Mouse (Mus musculus) gastrocnemius, adult 8-10 months (tissue): Measurements from ENCODE around the gene Gtpbp10. TPM values are rescaled to one million over a fixed set of nuclear protein-coding genes. Genes with fewer than 3 reads are reported as not detected.
A peak's percentile ranks its signal among the peaks of the same experiment; 100 is the strongest.

Experiments
- DNase-seq, 2 experiments: peaks; one replicate each; pipeline ENCODE4 v3.0.0; 2022; ENCODE audit warnings: low spot score in 2 of 2
- total RNA-seq, 4 experiments: library from RNA; stranded (reverse); gene quantifications; 2 replicates each; pipeline ENCODE4 v1.2.4; 2022

Gene Gtpbp10
- total RNA-seq, result 10 to 100 TPM in 1 of 4 experiments, 1 to 10 TPM in 3; 6.7 to 10.0 (median 7.6) TPM

DNA sequence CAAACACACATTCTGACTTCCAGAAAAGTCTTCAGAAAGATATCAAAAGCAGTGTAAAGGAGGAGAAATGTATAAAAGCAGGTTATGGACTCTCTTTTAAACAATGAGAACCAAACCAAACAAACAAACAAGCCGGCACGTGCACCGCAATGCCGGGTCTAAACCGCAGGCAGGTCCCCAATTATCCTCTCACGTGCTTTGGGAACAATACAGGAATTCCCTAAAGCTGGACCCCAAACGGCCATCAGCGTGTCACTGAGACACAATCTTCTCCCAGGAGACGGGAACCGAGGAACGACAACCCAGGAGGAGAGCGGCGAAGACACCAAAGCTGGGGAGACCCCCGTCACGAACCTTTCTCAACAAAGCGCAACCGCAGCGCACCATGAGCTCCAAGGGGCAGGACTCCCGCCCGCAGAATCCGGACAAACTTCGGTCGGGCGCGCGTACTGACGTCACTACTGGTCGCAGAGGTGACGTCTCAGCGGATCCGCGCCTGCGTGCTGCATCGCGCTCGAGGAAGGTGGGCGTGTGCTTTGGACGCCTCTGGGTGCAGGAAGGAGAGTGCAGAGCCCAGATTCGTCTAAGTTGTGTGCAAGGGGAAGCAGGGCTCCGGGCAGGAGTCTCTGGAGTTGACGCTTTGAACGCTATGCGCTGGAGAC, at the start of gene Gtpbp10:
Gene Gtpbp10 (minus strand): TSS at position 460 of the 662 bp plus-strand sequence.
- DNase-seq, result peak; percentile 65 to 78

DNA sequence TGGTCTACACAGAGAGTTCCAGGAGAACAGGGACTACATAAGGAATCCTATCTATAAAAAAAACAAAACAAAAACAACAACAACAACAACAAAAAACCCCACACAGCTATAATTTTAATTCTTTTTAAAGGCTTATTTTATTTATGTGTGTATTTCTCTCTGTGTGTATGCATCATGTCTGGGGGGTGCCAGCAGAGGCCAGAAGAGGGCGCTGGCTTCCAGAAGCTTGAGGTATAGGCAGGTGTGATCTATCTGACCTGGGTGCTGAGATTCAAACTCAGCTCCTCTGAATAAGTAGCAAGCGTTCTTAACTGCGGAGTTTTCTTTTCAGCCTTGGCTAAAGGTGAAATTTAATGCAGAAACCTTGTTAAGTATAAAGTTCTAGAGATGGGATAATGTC, 28.3 kb upstream of the Gtpbp10 start:
- DNase-seq, result no peak

DNA sequence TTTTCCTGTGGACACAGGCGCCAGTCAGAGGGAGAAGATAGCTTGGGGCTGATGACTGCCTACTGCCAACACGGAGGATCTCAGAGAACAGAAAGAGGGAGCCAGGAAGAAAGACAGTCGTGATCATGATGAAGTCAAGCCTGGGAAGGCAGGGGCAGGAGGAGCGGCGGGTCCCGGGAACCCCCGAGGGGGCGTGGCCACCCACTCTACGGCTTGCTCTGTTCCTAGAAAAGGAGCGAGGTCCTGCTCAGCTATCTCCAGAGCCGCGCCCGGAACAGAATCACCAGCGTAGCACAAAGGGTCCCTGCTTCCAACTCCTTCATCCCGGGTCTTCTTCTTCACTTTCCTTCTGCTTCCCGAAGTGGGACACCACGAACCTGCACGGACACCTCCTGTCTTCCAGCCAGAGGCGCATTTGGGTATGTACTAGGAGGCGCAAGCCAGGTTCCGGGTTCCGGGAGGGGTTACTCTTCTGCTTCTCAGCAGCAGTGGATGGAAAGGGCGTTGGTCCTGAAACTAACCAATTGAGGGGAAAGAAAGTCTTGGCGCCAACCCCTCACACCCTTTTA, 14.5 kb upstream of the Gtpbp10 start, which contains the start of gene Gm8773:
Gene Gm8773 (plus strand): TSS at position 51 of the 569 bp plus-strand sequence.
- peak in 1 of 2 experiments; percentile 3 for DNase-seq

DNA sequence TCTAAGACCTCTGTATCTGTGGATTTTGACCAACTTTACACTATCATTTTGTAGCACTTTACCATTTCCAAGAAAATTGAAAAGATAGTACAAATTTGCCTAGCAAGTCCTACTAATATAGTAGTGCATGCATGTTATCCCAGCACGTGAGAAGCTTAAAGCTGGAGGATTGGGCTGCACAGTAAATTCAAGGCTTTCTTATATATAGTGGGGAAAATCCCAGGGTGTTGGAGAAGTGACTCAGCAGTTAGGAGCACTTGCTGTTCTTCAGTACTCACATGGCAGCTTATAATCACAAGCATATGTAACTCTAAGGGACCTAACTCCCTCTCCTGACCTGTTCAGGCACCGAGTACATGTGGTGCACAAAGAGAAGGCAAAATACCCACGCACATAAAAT, 3.1 kb upstream of the Gtpbp10 start:
- DNase-seq, result no peak

DNA sequence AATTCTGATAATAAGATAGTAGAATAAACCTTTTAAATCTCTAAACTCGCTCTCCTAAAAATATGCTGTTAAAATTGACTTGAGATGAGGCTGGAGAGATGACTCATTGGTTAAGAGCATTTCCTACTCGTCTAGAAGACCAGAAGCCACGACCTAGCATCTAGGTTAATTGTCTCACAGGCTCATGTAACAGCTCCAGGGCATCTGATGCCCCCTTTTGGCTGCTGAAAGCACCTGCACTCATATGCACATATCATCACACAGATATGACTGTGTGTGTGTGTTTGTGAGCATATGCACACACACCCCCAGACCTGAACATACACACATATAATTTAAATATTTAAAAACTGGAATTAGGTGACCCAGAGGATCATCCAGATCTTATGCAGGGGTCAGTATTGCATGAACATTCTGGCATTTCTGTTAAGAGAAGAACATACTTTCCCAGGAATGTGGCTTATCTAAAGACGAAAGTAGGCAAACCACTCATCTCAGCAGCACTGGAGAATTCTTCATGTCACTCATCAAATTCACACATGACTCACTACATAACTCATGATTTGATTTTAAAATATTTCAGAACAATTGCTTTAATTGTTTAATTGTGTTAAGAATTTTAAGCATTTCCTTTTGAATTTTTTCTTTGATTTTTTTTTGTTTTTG, 1.8 kb upstream of the Gtpbp10 start:
- DNase-seq, result no peak

DNA sequence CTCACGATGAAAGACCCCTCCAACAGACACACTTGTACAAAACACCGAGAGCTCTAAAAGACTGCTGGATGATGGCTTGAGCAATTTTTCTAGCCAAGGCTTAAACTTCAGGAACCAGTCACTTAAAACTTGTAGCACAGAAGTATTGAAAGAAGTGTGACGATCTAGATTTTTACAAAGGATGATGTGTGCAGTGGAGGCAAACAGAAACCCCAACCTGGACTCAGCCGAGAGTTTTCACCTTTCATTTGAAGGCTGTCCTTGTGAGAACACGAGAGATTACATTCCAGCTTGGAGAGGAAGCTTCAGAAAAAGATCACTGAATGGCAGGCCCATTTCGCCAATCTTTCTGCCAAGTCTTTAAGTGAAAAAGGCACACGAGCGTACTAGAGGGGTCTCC, 460 bp upstream of the Gtpbp10 start:
- no peak for DNase-seq

DNA sequence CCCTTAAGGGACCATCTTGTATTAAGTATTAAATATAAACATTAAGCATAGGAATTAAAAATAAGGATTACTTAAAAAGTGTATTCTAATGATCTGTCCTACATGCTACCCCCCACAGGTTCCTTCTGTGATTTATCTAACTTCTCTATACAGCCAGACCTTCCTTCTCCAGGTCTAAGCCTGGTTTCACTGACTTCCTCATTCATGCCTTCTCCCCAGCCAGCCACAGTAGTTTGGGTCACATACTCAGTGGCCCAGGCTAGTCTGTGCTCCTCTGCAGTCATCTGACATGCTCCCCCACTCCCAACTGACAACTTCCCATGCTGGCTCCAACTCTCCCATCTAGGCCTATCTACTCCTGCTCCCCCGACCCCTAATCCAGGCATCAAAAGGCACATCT, 8.2 kb downstream of the Gtpbp10 start:
- no peak for DNase-seq

DNA sequence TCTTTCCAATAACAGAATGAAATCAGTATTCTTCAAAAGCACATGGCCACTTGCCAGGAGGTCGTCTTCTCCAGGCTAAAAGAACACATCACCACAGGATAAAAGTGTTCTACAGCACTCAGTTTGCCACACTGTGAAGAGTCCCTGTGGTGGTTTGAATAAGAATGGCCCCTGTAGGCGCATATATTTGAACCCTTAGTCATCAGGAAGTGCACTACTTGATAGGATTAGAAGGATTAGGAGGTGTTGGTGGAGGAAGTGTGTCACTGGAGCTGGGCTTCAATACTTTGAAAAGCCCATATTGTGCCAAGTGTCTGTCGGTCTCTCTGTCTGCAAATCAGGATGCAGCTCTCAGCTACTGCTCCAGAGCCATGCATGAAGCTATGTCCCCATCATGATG, 19.0 kb downstream of the Gtpbp10 start:
- no peak for DNase-seq

DNA sequence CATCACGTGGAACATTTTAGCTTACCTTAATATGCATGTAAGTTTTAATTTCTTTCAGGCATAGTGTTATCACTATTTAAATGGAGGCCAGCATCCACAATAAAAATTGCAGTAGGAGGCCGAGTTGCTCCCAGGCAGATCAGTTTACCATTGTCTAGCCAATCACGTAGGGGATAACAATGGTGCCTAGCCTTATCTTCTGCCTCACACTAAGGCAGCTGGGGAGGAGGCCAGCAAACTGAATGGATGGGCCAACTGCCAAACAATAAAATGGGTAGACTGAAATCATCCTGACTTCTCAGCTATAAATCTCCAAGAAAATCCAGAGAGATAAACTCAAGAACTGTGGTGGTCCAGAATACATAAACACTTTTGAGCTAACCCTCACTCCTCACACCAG, 19.6 kb downstream of the Gtpbp10 start:
- no peak for DNase-seq

DNA sequence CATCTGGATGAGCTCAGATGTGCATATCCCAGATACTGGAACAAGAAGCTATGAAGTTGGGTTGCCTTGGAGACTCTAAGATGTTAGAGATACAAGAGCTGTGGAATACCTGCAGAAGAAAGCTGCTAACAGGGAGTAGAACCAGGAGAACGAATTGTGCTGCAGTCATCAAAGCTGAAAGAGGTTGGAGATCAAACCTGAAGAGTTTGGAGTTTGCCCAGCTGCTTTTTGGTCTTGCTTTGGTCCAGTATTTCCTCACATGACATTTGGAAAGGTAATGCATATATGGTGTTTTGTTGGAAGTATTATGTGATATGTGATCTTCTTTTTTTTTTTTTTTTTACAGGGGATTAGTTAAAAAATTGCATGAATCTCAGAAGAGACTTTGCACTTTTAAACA, 23.2 kb downstream of the Gtpbp10 start:
- no peak for DNase-seq

DNA sequence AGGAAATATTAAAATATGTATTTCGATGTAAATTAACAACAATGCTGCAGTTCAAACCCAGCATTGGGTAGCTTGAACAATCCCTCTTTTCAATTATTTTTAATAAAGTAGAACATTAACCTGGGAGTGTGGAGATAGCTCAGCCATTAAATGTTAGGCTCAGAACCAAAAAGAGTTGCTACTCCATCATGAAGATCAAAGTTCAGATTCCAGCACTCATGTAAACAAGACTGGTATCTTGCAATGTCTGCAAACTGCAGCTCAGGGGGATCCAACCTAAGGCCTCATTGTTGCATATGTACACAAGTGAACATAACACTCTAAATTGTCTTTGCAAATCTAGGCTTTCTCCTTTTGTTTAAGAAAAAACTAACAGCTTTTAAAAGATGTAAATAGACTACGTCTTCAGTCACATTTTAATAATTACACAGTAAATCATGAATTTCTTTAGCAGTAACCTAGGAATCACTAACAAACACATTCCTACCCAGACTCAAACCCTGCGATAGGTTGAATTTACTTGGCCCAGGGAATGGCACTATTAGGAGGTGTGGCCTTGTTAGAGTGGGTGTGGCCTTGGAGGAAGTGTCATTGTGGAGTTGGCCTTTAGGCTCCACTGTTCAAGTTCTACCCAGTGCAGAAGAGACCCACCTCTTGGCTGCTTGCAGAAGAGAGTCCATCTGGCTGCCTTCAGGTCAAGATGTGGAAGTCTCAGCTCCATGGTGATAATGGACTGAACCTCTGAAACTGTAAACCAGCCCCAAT, 25.5 kb downstream of the Gtpbp10 start:
- DNase-seq, result no peak

DNA sequence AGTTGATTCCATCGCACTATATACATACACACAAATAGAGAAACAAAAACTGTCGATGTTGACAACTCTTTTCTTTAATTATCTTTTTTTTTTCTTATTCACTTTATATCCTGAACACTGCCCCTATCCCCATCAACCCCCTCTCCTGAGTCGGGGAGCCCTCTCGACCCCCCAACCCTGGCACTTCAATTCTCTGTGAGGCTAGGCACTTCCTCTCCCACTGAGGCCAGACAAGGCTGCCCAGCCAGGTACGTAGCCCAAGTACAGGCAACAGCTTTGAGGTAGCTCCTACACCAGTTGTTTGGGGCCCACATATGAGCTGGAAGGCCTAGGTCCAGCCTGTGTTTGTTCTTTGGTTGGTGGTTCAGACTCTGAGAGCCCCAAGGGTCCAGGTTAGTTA, 43.9 kb downstream of the Gtpbp10 start:
- no peak for DNase-seq

DNA sequence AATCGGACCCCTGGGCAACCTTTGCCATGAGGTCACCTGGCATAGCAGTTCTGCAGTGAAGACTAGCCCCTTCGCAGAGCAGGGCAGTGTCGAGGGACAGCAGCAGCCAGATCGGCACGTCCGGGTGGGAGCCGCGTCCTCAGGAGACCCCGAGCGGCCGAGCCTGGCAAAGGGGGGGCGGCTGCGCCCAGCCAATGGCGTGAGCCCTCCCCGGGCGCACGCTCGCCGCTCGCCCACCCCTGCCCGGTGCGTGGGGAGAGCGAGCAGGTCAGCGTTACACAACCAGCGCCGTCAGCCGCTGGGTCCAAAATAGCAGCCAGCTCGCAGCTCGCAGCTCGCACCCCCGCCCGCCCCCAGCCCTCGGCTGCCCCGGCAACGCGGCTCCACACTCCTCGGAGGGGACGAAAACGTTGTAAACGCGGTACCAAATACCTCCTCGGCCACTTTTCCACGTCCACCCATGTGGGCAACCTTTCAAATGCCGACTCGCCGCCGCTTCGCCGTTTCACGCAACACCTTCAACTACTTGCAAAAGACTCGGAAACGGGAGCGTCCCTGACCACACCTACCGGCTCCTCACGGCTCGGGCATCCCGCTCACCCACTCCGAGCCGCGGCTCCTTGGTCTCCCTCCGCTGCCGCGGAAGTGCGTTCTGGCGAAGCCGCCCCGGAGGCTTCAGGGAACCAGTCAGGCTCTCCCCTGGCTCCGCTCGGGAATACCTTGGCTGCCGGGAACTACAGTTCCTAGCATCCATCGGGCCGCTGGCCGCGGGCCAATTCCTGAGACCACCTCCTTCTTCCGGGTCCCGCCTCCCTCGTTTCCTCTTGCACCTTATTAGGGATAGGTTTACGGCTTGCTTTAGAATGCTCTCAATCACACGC, 44.9 kb downstream of the Gtpbp10 start, which contains the start of gene Cldn12:
Gene Cldn12 (minus strand): TSS at position 763 of the 881 bp plus-strand sequence.
- DNase-seq, result peak; percentile 96

DNA sequence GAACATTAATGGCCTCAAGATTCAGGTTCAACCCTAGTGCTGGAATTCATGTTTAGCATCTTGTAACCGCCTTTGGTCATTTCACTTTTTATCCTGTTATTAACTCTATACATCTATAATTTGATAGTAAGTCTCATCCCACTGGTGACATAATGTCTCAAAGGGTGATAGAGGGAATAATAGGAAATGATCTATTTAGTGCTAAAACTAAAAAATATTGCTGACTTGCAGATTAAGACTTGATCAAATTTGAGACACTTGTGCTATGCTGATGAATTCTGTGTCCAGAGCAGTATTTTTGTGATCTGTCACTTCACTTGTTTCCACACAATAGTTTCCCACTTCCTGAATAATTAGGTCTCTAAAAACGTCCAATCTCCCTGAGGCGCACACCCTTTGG, 47.9 kb downstream of the Gtpbp10 start:
- DNase-seq, result no peak

DNA sequence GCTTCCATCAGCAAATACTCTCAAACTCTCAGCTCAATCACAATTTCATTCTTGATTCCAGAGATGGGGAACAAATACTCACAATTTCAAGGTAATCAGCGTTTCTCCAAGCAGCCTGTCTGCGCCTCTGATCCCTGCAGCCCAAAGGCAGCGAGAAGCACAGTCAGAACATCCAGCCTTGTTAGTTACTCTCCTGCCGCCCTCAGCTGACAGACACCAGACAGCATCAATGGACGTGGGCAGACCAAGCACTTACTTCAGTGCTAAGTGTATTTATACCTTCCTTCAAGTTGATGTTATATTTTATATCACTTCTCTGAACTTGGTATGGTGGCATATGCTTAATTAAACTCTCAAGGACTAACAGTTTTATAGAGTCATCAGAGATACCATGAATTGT, 48.3 kb downstream of the Gtpbp10 start:
- DNase-seq, result no peak

DNA sequence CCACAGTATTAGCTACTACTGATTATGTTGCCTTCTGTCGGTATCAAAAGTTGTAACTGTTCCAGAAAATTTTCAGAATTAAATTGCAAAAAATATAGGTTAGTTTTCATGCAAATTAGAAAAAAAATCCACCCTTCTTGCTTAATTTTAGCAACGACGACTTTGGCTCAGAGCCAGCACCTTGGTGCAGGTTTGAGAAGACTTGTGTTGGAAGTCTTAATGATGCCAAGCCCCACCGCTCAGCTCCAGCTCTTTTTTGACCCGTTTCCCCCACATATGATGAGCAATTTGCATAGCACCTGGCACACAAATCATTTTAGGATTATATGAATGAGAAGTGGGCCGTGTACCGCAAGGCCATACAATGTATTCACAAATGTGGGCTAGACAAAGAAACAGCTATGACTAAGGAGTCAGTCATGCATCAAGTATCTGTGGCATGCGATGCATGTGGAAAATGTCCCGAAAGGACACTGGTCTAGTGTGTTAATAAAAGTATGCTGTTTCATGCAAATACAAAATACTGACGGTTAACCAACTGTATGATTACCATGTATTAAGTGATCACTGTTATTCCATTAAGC, 48.9 kb downstream of the Gtpbp10 start:
- no peak for DNase-seq

DNA sequence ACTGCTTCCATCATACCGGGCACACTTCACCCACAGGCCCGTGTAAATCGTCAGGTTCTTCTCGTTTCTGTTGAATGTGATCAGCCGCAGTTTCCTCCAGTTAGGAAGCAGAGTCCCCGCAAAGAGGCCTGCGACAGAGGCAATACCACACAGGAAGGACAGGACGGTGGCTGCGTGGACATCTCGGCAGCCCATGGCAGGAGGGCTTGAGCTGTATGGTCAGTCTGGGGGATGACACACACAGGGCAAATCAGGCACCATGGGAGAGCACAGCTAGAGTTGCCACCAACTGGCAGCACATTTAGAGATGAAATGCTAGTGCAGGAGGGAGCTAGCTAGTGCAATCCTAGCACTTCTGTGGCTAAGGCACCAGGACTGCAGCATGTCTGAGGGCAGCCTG, 51.1 kb downstream of the Gtpbp10 start:
- DNase-seq, result no peak

DNA sequence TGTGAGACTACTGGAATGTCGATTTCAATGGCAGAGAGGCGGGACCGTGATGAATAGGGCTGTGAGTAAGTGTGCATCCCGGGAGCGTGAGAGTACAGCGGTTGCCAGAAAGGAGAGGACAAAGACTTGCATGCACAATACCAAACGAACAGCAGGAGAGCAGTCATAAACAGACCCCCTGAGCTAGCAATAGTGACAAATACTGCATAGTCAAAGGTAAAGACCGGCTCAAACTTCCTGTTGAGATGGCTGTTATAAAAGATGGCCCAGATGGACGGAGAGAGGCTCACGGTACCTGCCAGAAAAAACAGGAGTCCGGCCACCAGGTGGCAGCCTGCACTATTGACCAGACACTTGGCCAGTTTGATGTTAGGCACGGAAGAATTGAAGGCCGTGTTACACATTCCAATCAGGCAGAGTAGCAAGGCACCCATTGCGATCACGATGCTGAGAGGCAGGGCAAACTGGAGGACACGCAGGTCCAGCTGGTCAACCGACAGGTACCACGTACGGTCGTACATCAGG, 51.6 kb downstream of the Gtpbp10 start:
- DNase-seq, result peak in 1 of 2 experiments; percentile 34

DNA sequence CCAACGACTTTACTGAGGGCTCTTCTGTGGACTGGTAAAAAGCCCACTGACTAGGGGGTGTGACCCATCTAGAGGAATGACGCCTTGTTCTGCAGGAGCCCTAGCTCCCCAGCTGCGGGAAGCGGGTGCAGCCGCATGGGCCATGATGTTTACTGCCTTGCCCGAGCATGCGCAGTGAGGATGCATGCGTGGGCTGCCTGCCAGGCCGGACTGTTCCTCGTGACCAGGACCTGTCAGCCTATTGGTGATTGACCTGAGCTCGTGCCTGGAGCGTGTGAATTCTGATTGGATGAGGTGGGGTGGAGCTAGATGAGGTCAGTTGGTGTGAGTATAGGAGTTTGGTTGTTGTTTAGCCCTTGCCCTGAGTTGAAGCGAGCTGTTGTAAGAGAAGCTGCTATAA, 54.9 kb downstream of the Gtpbp10 start:
- DNase-seq, result no peak

DNA sequence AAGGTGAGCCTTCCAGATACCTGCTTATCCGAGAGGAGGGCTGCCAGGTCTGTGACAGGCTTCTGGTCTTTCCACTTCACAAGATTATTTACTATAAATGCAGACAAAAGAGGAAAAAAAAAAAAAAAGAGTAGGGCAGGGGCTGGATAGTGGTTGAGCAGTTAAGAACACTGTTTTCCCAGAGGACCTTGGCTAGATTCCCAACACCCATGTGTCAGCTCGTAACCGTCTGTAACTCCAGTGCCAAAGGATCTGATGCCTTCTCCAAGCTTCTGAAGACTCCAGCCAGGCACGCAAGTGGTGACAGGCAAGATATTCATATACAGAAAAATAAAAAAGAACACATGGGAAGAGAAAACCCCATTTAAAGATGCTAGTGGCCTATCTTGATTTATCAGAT, 56.0 kb downstream of the Gtpbp10 start:
- DNase-seq, result no peak
